Mouse (Mus musculus) thymus, adult 2 months (tissue): Measurements from ENCODE around the gene Olfr1275. TPM values are rescaled to one million over a fixed set of nuclear protein-coding genes. Genes with fewer than 3 reads are reported as not detected.

Experiments used
- DNase-seq: peaks from one replicate; pipeline ENCODE4 v3.0.0; 2021
- H3K27ac ChIP-seq: fragments of 200-500 bp; 2 replicates; pipeline ENCODE4 v1.5.1; 2012; ENCODE audit warnings: low read length, control low read depth; ENCODE audit not compliant: control insufficient read depth, insufficient read depth
- H3K27me3 ChIP-seq: fragments of 200-500 bp; 2 replicates; pipeline ENCODE4 v1.6.1; 2012; ENCODE audit warnings: mild to moderate bottlenecking, low read length, moderate library complexity, mixed read lengths; ENCODE audit not compliant: control insufficient read depth, insufficient read depth
- H3K36me3 ChIP-seq: fragments of 200-500 bp; 2 replicates; pipeline ENCODE4 v1.6.1; 2012; ENCODE audit warnings: mild to moderate bottlenecking, low read length, moderate library complexity; ENCODE audit not compliant: control insufficient read depth, insufficient read depth
- H3K4me1 ChIP-seq: fragments of 200-500 bp; replicated peaks from 2 replicates; pipeline ENCODE4 v1.6.1; 2012; ENCODE audit warnings: low read length; ENCODE audit not compliant: control insufficient read depth, insufficient read depth
- H3K4me3 ChIP-seq: fragments of 200-500 bp; 2 replicates; pipeline ENCODE4 v1.5.1; 2012; ENCODE audit warnings: mild to moderate bottlenecking, low read length, control low read depth, moderate library complexity; ENCODE audit not compliant: control insufficient read depth, insufficient read depth
- CTCF ChIP-seq: fragments of 200-500 bp; IDR thresholded peaks from 2 replicates; pipeline ENCODE4 v1.5.1; 2012; ENCODE audit warnings: mild to moderate bottlenecking, control low read depth, low read length, moderate library complexity, borderline replicate concordance; ENCODE audit not compliant: control insufficient read depth, poor library complexity, insufficient read depth; ENCODE audit errors: extremely low read depth
- POLR2A ChIP-seq: fragments of 200-500 bp; IDR thresholded peaks from 2 replicates; pipeline ENCODE4 v1.6.1; 2012; ENCODE audit warnings: mild to moderate bottlenecking, low read length, control low read depth, moderate library complexity; ENCODE audit not compliant: control insufficient read depth, poor library complexity, insufficient read depth; ENCODE audit errors: extremely low read depth
- WGBS: fragments of 180-500 bp; shearing (Covaris S2); methylation state at CpG from one replicate; pipeline ENCODE4 v1.1.7; 2018; 5-methylcytosine and 5-hydroxymethylcytosine counted together
- polyA plus RNA-seq: library from polyadenylated mRNA; depleted of rRNA; stranded (reverse); fragments of >200 nt; gene quantifications from 2 replicates; pipeline ENCODE4 v1.2.3, GENCODE M21; 2012; rRNA removed

The Olfr1275 gene
- not detected in 2 replicates for polyA plus RNA-seq

- Histone ChIP-seq H3K36me3 (no peaks in the 10 kb centered on the region), H3K4me1 (no peaks in the 10 kb centered on the region), H3K27me3 (no peaks in the 10 kb centered on the region), H3K4me3 (no peak within 1 kb of the TSS), H3K27ac (no peak within 1 kb of the TSS)
- DNase-seq: no peak
- TF ChIP-seq POLR2A (no peak), CTCF (no peak)
- 91% methylated on average over 1 of the region's 1 CpGs for WGBS
Measured at GRCm38 (mm10) chr2:111235186-111235585, at the start of gene Olfr1275. TSS of gene Olfr1275 (minus strand) at chr2:111235286.

- WGBS: 88% methylated on average over 2 of the region's 2 CpGs
- H3K36me3 ChIP-seq: no peaks in the 10 kb centered on the region
- H3K27me3 ChIP-seq: no peaks in the 10 kb centered on the region
- TF ChIP-seq POLR2A (no peak), CTCF (no peak)
- no peaks in the 10 kb centered on the region for H3K4me1 ChIP-seq
- no peak within 1 kb of the TSS for H3K4me3 ChIP-seq
- H3K27ac ChIP-seq: no peak within 1 kb of the TSS
- no peak for DNase-seq
Measured at GRCm38 (mm10) chr2:111274006-111274405, 38.9 kb upstream of the Olfr1275 start, which contains the start of gene Olfr1277. TSS of gene Olfr1277 (minus strand) at chr2:111274106.

- Histone ChIP-seq H3K27me3 (no peaks in the 10 kb centered on the region), H3K27ac (no peak within 1 kb of the TSS), H3K36me3 (no peaks in the 10 kb centered on the region), H3K4me1 (no peaks in the 10 kb centered on the region), H3K4me3 (no peak within 1 kb of the TSS)
- no peak for DNase-seq
- TF ChIP-seq POLR2A: no peak
- TF ChIP-seq CTCF: no peak
Measured at GRCm38 (mm10) chr2:111254216-111254615, 19.1 kb upstream of the Olfr1275 start, which contains the start of gene Olfr1276. TSS of gene Olfr1276 (plus strand) at chr2:111254516.

- H3K27ac ChIP-seq: no peak within 1 kb of the TSS
- H3K4me3 ChIP-seq: no peak within 1 kb of the TSS
- 89% methylated on average over 6 of the region's 6 CpGs for WGBS
- DNase-seq: no peak
- H3K27me3 ChIP-seq: no peaks in the 10 kb centered on the region
- H3K36me3 ChIP-seq: no peaks in the 10 kb centered on the region
- TF ChIP-seq CTCF: no peak
- TF ChIP-seq POLR2A: no peak
- no peaks in the 10 kb centered on the region for H3K4me1 ChIP-seq
Measured at GRCm38 (mm10) chr2:111229502-111229901, 5.6 kb downstream of the Olfr1275 start, which contains the start of gene 4930430A15Rik. TSS of gene 4930430A15Rik (minus strand) at chr2:111229602.

- TF ChIP-seq CTCF (no peak), POLR2A (no peak)
- Histone ChIP-seq H3K4me3 (no peak overlapping the region), H3K36me3 (no peaks in the 10 kb centered on the region), H3K27ac (no peak overlapping the region), H3K4me1 (no peaks in the 10 kb centered on the region), H3K27me3 (no peaks in the 10 kb centered on the region)
- DNase-seq: no peak
- WGBS: 97% methylated on average over 11 of the region's 11 CpGs
Measured at GRCm38 (mm10) chr2:111182068-111182467, 53.0 kb downstream of the Olfr1275 start.

Other genes with a start within 250 kb of the Olfr1275 start
- not detected in 2 replicates for gene Gm13941, start 129.3 kb downstream of the Olfr1275 start, polyA plus RNA-seq
- not detected in 2 replicates for gene Gm15130, start 82.3 kb downstream of the Olfr1275 start, polyA plus RNA-seq
- gene 4930430A15Rik, start 5.7 kb downstream of the Olfr1275 start, polyA plus RNA-seq: not detected in 2 replicates
- gene Olfr1276, start 19.2 kb upstream of the Olfr1275 start, polyA plus RNA-seq: not detected in 2 replicates
- gene Olfr1277, start 38.8 kb upstream of the Olfr1275 start, polyA plus RNA-seq: not detected in 2 replicates
- gene Olfr1278, start 54.9 kb upstream of the Olfr1275 start, polyA plus RNA-seq: not detected in 2 replicates
- not detected in 2 replicates for gene Olfr1279, start 65.3 kb upstream of the Olfr1275 start, polyA plus RNA-seq
- not detected in 2 replicates for gene Olfr1280, start 78.7 kb upstream of the Olfr1275 start, polyA plus RNA-seq
- not detected in 2 replicates for gene Olfr1281, start 91.2 kb upstream of the Olfr1275 start, polyA plus RNA-seq
- gene Olfr1282, start 100.8 kb upstream of the Olfr1275 start, polyA plus RNA-seq: not detected in 2 replicates
- gene Olfr1283, start 131.5 kb upstream of the Olfr1275 start, polyA plus RNA-seq: not detected in 2 replicates
- gene Olfr1284, start 140.2 kb upstream of the Olfr1275 start, polyA plus RNA-seq: not detected in 2 replicates
- gene Olfr1286, start 187.8 kb upstream of the Olfr1275 start, polyA plus RNA-seq: not detected in 2 replicates
- not detected in 2 replicates for gene Olfr1287, start 213.9 kb upstream of the Olfr1275 start, polyA plus RNA-seq
- not detected in 2 replicates for gene Olfr1288, start 238.8 kb upstream of the Olfr1275 start, polyA plus RNA-seq
- not detected in 2 replicates for gene Olfr1289, start 245.5 kb upstream of the Olfr1275 start, polyA plus RNA-seq